Mouse (Mus musculus) cerebellum, postnatal 4 days (tissue): Measurements from ENCODE around the gene Tmem11.
"Not testable (repeated sequence)": the region's sequence is repeated elsewhere in the genome, so short reads cannot be mapped to it uniquely, and the experiment has no call there.

Experiments used
- DNase-seq, 2 experiments: peaks; one replicate each; pipeline ENCODE4 v3.0.0; 2022; ENCODE audit warnings: low spot score in 2 of 2, mixed read lengths in 1 of 2

Gene Tmem11

GRCm38 (mm10) chr11:60882386-60882785 lies 3.3 kb upstream of the Tmem11 start:
- DNase-seq = no peak

- no peak for DNase-seq
These were observed 1.5 kb upstream of the Tmem11 start for GRCm38 (mm10) chr11:60880559-60880958.

GRCm38 (mm10) chr11:60879423-60879822 lies 351 bp upstream of the Tmem11 start:
- peak in 1 of 2 experiments; percentile 51 for DNase-seq

GRCm38 (mm10) chr11:60878056-60878612 lies 938 bp downstream of the Tmem11 start:
- DNase-seq = no peak

GRCm38 (mm10) chr11:60873101-60873500 lies 6.0 kb downstream of the Tmem11 start:
- no peak for DNase-seq

GRCm38 (mm10) chr11:60871409-60871808 lies 7.7 kb downstream of the Tmem11 start:
- DNase-seq = no peak

GRCm38 (mm10) chr11:60869471-60869870 lies 9.6 kb downstream of the Tmem11 start:
- DNase-seq = not testable (repeated sequence)

GRCm38 (mm10) chr11:60867904-60868303 lies 11.2 kb downstream of the Tmem11 start:
- DNase-seq = no peak

- DNase-seq = no peak
These were observed 11.6 kb downstream of the Tmem11 start for GRCm38 (mm10) chr11:60867456-60867855.

GRCm38 (mm10) chr11:60866021-60866420 lies 13.1 kb downstream of the Tmem11 start:
- no peak for DNase-seq

- no peak for DNase-seq
These were observed 14.2 kb downstream of the Tmem11 start for GRCm38 (mm10) chr11:60864916-60865315.

- no peak for DNase-seq
These were observed 14.9 kb downstream of the Tmem11 start for GRCm38 (mm10) chr11:60864166-60864565.

- DNase-seq = peak in 1 of 2 experiments; percentile 10
These were observed 15.9 kb downstream of the Tmem11 start for GRCm38 (mm10) chr11:60863196-60863595.

- no peak for DNase-seq
These were observed 17.1 kb downstream of the Tmem11 start for GRCm38 (mm10) chr11:60861993-60862392.

- DNase-seq = no peak
These were observed 22.5 kb downstream of the Tmem11 start for GRCm38 (mm10) chr11:60856587-60856986.

GRCm38 (mm10) chr11:60845415-60845814 lies 33.7 kb downstream of the Tmem11 start:
- DNase-seq = no peak

- DNase-seq = no peak
These were observed 35.7 kb downstream of the Tmem11 start for GRCm38 (mm10) chr11:60843412-60843811.

- no peak for DNase-seq
These were observed 37.4 kb downstream of the Tmem11 start for GRCm38 (mm10) chr11:60841467-60842200.

GRCm38 (mm10) chr11:60837644-60838406 lies 41.2 kb downstream of the Tmem11 start:
- DNase-seq = no peak

- no peak for DNase-seq
These were observed 42.2 kb downstream of the Tmem11 start for GRCm38 (mm10) chr11:60836897-60837296.

- peak; percentile 40 to 72 for DNase-seq
These were observed 48.5 kb downstream of the Tmem11 start, which contains the start of gene Dhrs7b for GRCm38 (mm10) chr11:60830433-60831052. TSS of gene Dhrs7b (plus strand) at chr11:60830631.

GRCm38 (mm10) chr11:60828903-60829302 lies 50.2 kb downstream of the Tmem11 start:
- no peak for DNase-seq
